Mouse (Mus musculus): ENCODE results near the gene Efna2.

Gene Efna2

DNA sequence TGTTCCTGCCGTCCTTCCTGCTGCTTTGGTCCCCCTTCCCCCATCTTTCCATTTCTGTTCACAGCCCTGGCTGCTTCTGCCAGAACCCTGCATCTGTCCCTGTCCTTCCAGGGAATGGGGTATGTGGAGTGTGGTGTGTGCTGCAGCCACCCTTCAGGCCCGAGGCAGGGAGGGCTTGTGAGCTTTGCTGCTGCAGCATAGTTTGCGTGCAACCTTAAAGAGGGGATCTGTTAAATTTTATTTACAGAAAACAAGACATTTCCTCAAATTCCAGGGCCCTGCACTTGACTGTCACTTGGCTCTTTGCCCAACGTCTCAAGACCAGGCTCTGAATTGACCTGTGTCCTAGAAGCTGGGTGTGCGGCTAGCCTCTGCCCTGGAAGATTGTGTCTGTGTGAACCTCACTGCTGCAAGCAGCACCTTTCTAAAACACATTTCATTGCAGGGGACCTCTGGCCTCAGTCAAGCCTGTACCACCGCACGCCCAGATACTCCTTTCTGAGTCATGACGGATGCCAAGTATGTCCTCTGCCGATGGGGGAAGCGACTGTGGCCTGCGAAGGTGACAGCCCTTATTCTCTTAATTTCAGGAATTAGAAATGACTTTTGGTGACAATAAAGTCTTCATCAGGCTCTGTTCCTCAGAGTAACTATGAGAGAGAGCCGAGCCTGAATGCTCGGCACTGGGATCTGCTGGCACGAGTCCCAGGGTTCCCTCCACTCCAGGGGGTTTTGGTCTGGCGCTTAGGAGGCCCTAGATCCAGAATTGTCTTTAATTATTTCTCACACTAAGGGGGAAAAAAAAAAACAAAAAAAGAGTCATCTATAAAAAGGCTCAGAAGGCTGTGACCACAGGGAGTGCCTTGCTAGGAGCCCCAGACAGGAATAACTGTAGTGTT lies 48.8 kb downstream of the Efna2 start:
- DNase-seq (ENCODE audit: extremely low read depth, low read depth) = no peak

- DNase-seq (ENCODE audit: extremely low read depth, low read depth) = no peak
Observed at GRCm38 (mm10) chr10:80236145-80236825, 57.0 kb downstream of the Efna2 start.

GRCm38 (mm10) chr10:80237020-80237419 lies 57.7 kb downstream of the Efna2 start:
- DNase-seq (ENCODE audit: extremely low read depth, low read depth) = no peak

DNA sequence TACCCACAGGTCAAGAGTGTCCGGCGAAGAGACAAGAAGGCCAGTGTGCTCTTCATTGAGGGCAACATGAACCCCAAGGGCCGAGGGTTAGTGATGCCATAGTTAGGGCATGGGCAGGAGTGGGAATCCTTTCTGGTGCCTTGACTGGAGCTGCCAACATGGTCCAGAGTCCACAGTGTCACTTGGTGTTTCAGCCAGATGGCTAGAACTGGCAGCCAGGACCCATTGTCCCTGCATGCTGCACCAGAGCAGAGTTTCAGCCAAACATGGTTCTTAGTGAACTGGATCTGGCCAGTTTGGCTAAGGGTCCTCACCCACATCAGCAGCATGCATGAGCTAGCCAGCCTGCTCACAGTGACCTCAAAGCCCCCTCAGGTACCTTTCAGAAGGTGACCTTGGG lies 59.0 kb downstream of the Efna2 start:
- no peak for DNase-seq (ENCODE audit: extremely low read depth, low read depth)

Data from MEL-GATA-1-ER (cell line).